Comparison of ENCODE assay signal across 9 mouse cellular contexts in the genomic region with DNA sequence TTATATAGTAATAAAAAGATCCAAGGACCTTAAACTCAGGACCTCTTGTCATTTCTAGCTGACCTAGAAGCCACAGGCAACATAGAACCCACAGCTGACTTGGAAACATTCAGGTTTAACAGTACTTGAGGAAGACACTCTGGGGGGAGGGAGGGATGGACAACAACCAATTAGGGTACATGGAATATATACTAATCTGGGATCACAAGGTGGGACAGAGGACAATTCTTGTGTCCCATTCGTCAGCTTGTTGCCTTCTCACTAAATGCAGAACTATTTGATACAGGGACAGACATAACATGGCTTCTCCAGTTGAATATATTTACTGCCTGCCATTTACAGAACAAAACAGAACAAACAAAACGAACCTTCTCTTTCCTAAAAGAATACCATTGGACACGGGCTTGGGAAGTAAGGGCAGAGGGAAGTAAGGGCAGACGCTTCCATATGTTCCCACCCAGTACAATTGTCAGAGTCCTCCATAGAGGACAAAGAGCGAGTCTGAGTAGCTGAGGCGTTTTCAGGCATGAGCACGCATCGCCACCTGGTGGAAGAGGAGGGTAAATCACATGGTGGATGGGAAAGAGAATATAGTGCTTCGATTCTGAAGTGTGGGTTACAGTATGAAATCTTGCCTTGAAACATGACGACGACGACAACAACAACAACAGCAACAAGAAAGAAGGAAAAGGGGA. TPM values are rescaled to one million over a fixed set of nuclear protein-coding genes. Genes with fewer than 3 reads are reported as not detected.
DNase-seq lines count a peak whose midpoint lies in the region; ATAC-seq and TF ChIP-seq lines count a peak whose summit lies in the region.
"Had no signal": no experiment of that assay in that cellular context is flagged by ENCODE, and none has a peak within 500 bp of the region (broad histone marks: within the 10 kb centered on the region; RNA-seq: fewer than 3 reads in every experiment).

No protein-coding gene starts in this region.

- peak; percentile 58 for ATAC-seq in liver, embryonic 13.5 days (ENCODE audit: low read depth)
- ATAC-seq in stomach, postnatal 0 days (ENCODE audit: low FRiP score, low TSS enrichment), result peak; percentile 70; the same call in 1 of the 2 replicates

- peaks cover 25% of the 10 kb centered on the region for H3K4me1 ChIP-seq in liver, embryonic 13.5 days (replicated peaks)
- no peaks in the 10 kb centered on the region for H3K4me1 ChIP-seq in stomach, postnatal 0 days (replicated peaks; ENCODE audit: control insufficient read depth, insufficient read depth)

- H3K79me2 ChIP-seq in C2C12 (ENCODE audit: control insufficient read depth, insufficient read depth), result no peaks in the 10 kb centered on the region

- no peak for TF ChIP-seq EP300 in stomach, postnatal 0 days (optimal IDR thresholded peaks at IDR 0.05)

- no peaks in the 10 kb centered on the region for H3K9me3 ChIP-seq in liver, embryonic 13.5 days (replicated peaks)
- no peaks in the 10 kb centered on the region for H3K9me3 ChIP-seq in stomach, postnatal 0 days (ENCODE audit: control insufficient read depth, low read length)

- H3K27ac ChIP-seq in liver, embryonic 13.5 days, result no peak overlapping the region
- H3K27ac ChIP-seq in stomach, postnatal 0 days (replicated peaks), result no peak overlapping the region

- H3K79me3 ChIP-seq in C2C12 (ENCODE audit: low read depth), result no peaks in the 10 kb centered on the region

- peak; percentile 70 for TF ChIP-seq CTCF in C2C12 (IDR thresholded peaks at IDR 0.05; ENCODE audit: control insufficient read depth, insufficient read depth, insufficient read length)
- TF ChIP-seq CTCF in stomach, postnatal 0 days (IDR thresholded peaks at IDR 0.05; ENCODE audit: low read depth), result peak; percentile 97

- 10% methylated on average over 12 of the region's 12 CpGs for WGBS in liver, embryonic 13.5 days (ENCODE audit: insufficient replicate concordance)
- WGBS in stomach, postnatal 0 days, result 13% methylated on average over 12 of the region's 12 CpGs

- no peak overlapping the region for H3K4me3 ChIP-seq in C2C12 (ENCODE audit: insufficient read depth, poor library complexity, severe bottlenecking)
- no peak overlapping the region for H3K4me3 ChIP-seq in liver, embryonic 13.5 days (replicated peaks)
- H3K4me3 ChIP-seq in stomach, postnatal 0 days (ENCODE audit: low read depth, low read length), result no peak overlapping the region

- H3K27me3 ChIP-seq in C2C12 (ENCODE audit: control insufficient read depth, insufficient read depth, insufficient read length), result no peaks in the 10 kb centered on the region
- no peaks in the 10 kb centered on the region for H3K27me3 ChIP-seq in liver, embryonic 13.5 days
- H3K27me3 ChIP-seq in stomach, postnatal 0 days (ENCODE audit: control insufficient read depth, insufficient read depth, low read length), result no peaks in the 10 kb centered on the region

- H3K36me3 ChIP-seq in C2C12 (ENCODE audit: control insufficient read depth, insufficient read depth), result no peaks in the 10 kb centered on the region
- no peaks in the 10 kb centered on the region for H3K36me3 ChIP-seq in liver, embryonic 13.5 days
- H3K36me3 ChIP-seq in stomach, postnatal 0 days (ENCODE audit: control insufficient read depth, insufficient read depth, low read length), result no peaks in the 10 kb centered on the region

- no peak overlapping the region for H3ac ChIP-seq in C2C12 (ENCODE audit: control insufficient read depth, insufficient read length, low read depth)

- DNase-seq in adrenal gland, adult 18-20 months (ENCODE audit: low spot score in 2 of 2), result peak; percentile 68 to 70
- peak; percentile 62 for DNase-seq in embryo, embryonic 11.5 days (ENCODE audit: low read depth, low spot score)
- DNase-seq in heart, adult 18-20 months, result peak; percentile 59 to 86
- DNase-seq in kidney, adult 8-10 months, result peak; percentile 49 to 82
- peak; percentile 41 for DNase-seq in liver, embryonic 13.5 days
- DNase-seq in natural killer cell, adult 2 months (ENCODE audit: low spot score in 2 of 2), result peak; percentile 53 to 61
- DNase-seq in stomach, postnatal 0 days (ENCODE audit: low spot score), result peak; percentile 77

- H3K4me2 ChIP-seq in liver, embryonic 13.5 days, result no peak overlapping the region
- H3K4me2 ChIP-seq in stomach, postnatal 0 days (replicated peaks; ENCODE audit: low read depth), result no peak overlapping the region

- no peak overlapping the region for H3K9ac ChIP-seq in liver, embryonic 13.5 days
- H3K9ac ChIP-seq in stomach, postnatal 0 days (ENCODE audit: low read length), result no peak overlapping the region

TF ChIP-seq in C2C12, 6 proteins besides CTCF, POLR2A, EP300 and RAD21:
- peak; percentile 69 for TF ChIP-seq USF1 (IDR thresholded peaks at IDR 0.05; ENCODE audit: low read depth)
- peak; percentile 88 for TF ChIP-seq MAX (IDR thresholded peaks at IDR 0.05)
- TF ChIP-seq FOSL1 (IDR thresholded peaks at IDR 0.05; ENCODE audit: insufficient read depth, low read length, poor library complexity, severe bottlenecking), result no peak
- TF ChIP-seq MYOG (IDR thresholded peaks at IDR 0.05; ENCODE audit: control insufficient read depth, extremely low read depth, insufficient read length), result no peak
- no peak for TF ChIP-seq MYOD1 (IDR thresholded peaks at IDR 0.05; ENCODE audit: control insufficient read depth, insufficient read length, low read depth)
- TF ChIP-seq CEBPB (IDR thresholded peaks at IDR 0.05; ENCODE audit: low read depth), result no peak
TF ChIP-seq in C2C12: peak in this region for 2.

RNA-seq across cellular contexts. Expression of a gene that starts 18.6 kb away (rescaled TPM):
- not detected for polyA plus RNA-seq in C2C12 (2012; fragmentation: generic; extraction: Trizol)
- total RNA-seq in adrenal gland, adult 18-20 months (2021), result under 1 TPM in 1 of 2 experiments, not detected in 1; 0.22 TPM
- total RNA-seq in heart, adult 18-20 months (2021), result under 1 TPM in 1 of 2 experiments, not detected in 1; 0.30 TPM
- not detected in 2 replicates for polyA plus RNA-seq in liver, embryonic 13.5 days (2015; fragmentation: Nextera tagmentation; extraction: Ambion mirVana)
- not detected in 2 replicates for polyA plus RNA-seq in stomach, postnatal 0 days (2015; fragmentation: Nextera tagmentation; extraction: Ambion mirVana)

RNA-seq across cellular contexts. Expression of a gene that starts 26.1 kb away (rescaled TPM):
- 64.3 TPM for polyA plus RNA-seq in C2C12 (2012; fragmentation: generic; extraction: Trizol)
- 100 to 1,000 TPM; 283 to 313 TPM for total RNA-seq in adrenal gland, adult 18-20 months (2021)
- total RNA-seq in heart, adult 18-20 months (2021), result 100 to 1,000 TPM; 149 to 199 TPM
- 35.4 and 38.3 TPM in 2 replicates for polyA plus RNA-seq in liver, embryonic 13.5 days (2015; fragmentation: Nextera tagmentation; extraction: Ambion mirVana)
- 45.7 and 46.8 TPM in 2 replicates for polyA plus RNA-seq in stomach, postnatal 0 days (2015; fragmentation: Nextera tagmentation; extraction: Ambion mirVana)

RNA-seq across cellular contexts. Expression of a gene that starts 32.5 kb away (rescaled TPM):
- not detected for polyA plus RNA-seq in C2C12 (2012; fragmentation: generic; extraction: Trizol)
- total RNA-seq in adrenal gland, adult 18-20 months (2021), result under 1 TPM; 0.66 to 0.70 TPM
- total RNA-seq in heart, adult 18-20 months (2021), result 1 to 10 TPM in 1 of 2 experiments, not detected in 1; 1.1 TPM
- polyA plus RNA-seq in liver, embryonic 13.5 days (2015; fragmentation: Nextera tagmentation; extraction: Ambion mirVana), result 0.27 and 0.48 TPM in 2 replicates
- polyA plus RNA-seq in stomach, postnatal 0 days (2015; fragmentation: Nextera tagmentation; extraction: Ambion mirVana), result 0.27 and 0.53 TPM in 2 replicates

RNA-seq across cellular contexts. Expression of a gene that starts 46.7 kb away (rescaled TPM):
- polyA plus RNA-seq in C2C12 (2012; fragmentation: generic; extraction: Trizol), result 0.02 TPM
- total RNA-seq in adrenal gland, adult 18-20 months (2021), result not detected
- not detected for total RNA-seq in heart, adult 18-20 months (2021)
- polyA plus RNA-seq in liver, embryonic 13.5 days (2015; fragmentation: Nextera tagmentation; extraction: Ambion mirVana), result not detected in 2 replicates
- 0.04 and 0.11 TPM in 2 replicates for polyA plus RNA-seq in stomach, postnatal 0 days (2015; fragmentation: Nextera tagmentation; extraction: Ambion mirVana)
- polyA plus RNA-seq: frontal cortex, adult 2 months had no signal

RNA-seq across cellular contexts. Expression of a gene that starts 52.1 kb away (rescaled TPM):
- 0.99 TPM for polyA plus RNA-seq in C2C12 (2012; fragmentation: generic; extraction: Trizol)
- total RNA-seq in adrenal gland, adult 18-20 months (2021), result under 1 TPM in 1 of 2 experiments, not detected in 1; 0.80 TPM
- total RNA-seq in heart, adult 18-20 months (2021), result not detected
- polyA plus RNA-seq in liver, embryonic 13.5 days (2015; fragmentation: Nextera tagmentation; extraction: Ambion mirVana), result 0.65 and 0.95 TPM in 2 replicates
- polyA plus RNA-seq in stomach, postnatal 0 days (2015; fragmentation: Nextera tagmentation; extraction: Ambion mirVana), result 0.08 and 0.22 TPM in 2 replicates
